Mouse (Mus musculus) heart, adult 18-20 months (tissue): ENCODE measurements at regions not wholly inside any gene's neighbourhood (a gene's known extent, or its start where the extent isn't known, plus 50 kb on each side); places are given as distances from the start of the nearest gene placed in this dataset.
A peak's percentile ranks its signal among the peaks of the same experiment; 100 is the strongest.

Experiments
- DNase-seq, 2 experiments: peaks; one replicate each; pipeline ENCODE4 v3.0.0; 2021 to 2022; ENCODE audit warnings: mixed read lengths in 1 of 2

GRCm38 (mm10) chr9:112864921-112865320, 629.2 kb upstream of the Arpp21 start:
- no peak for DNase-seq

- DNase-seq = no peak
These were observed 625.4 kb upstream of the Arpp21 start for GRCm38 (mm10) chr9:112861136-112861535.

GRCm38 (mm10) chr9:112860307-112860893, 624.7 kb upstream of the Arpp21 start:
- DNase-seq = no peak

GRCm38 (mm10) chr9:112841473-112841872, 605.7 kb upstream of the Arpp21 start:
- no peak for DNase-seq

GRCm38 (mm10) chr9:112839071-112839793, 603.5 kb upstream of the Arpp21 start:
- DNase-seq = peak; percentile 9 to 15

- DNase-seq = no peak
These were observed 601.8 kb upstream of the Arpp21 start for GRCm38 (mm10) chr9:112837563-112837962.

- no peak for DNase-seq
These were observed 598.9 kb upstream of the Arpp21 start for GRCm38 (mm10) chr9:112834441-112835245.

GRCm38 (mm10) chr9:112831102-112831501, 595.4 kb upstream of the Arpp21 start:
- no peak for DNase-seq

GRCm38 (mm10) chr9:112828602-112829001, 592.9 kb upstream of the Arpp21 start:
- DNase-seq = no peak

GRCm38 (mm10) chr9:112826592-112826991, 590.9 kb upstream of the Arpp21 start:
- no peak for DNase-seq

GRCm38 (mm10) chr9:112821940-112822339, 586.2 kb upstream of the Arpp21 start:
- DNase-seq = no peak

- DNase-seq = no peak
These were observed 576.2 kb upstream of the Arpp21 start for GRCm38 (mm10) chr9:112811946-112812345.

- DNase-seq = no peak
These were observed 564.0 kb upstream of the Arpp21 start for GRCm38 (mm10) chr9:112799583-112800220.

- DNase-seq = no peak
These were observed 557.8 kb upstream of the Arpp21 start for GRCm38 (mm10) chr9:112793537-112793936.

- DNase-seq = no peak
These were observed 536.2 kb upstream of the Arpp21 start for GRCm38 (mm10) chr9:112771981-112772380.

- peak in 1 of 2 experiments; percentile 1 for DNase-seq
These were observed 508.9 kb upstream of the Arpp21 start for GRCm38 (mm10) chr9:112744616-112745015.

- no peak for DNase-seq
These were observed 508.3 kb upstream of the Arpp21 start for GRCm38 (mm10) chr9:112743871-112744590.

- no peak for DNase-seq
These were observed 500.0 kb upstream of the Arpp21 start for GRCm38 (mm10) chr9:112735761-112736160.

GRCm38 (mm10) chr9:112725523-112725922, 489.8 kb upstream of the Arpp21 start:
- DNase-seq = no peak

- DNase-seq = no peak
These were observed 489.4 kb upstream of the Arpp21 start for GRCm38 (mm10) chr9:112725103-112725502.

GRCm38 (mm10) chr9:112723346-112723745, 487.6 kb upstream of the Arpp21 start:
- DNase-seq = no peak

- DNase-seq = no peak
These were observed 486.8 kb upstream of the Arpp21 start for GRCm38 (mm10) chr9:112722501-112722900.
